Mouse (Mus musculus) ES-E14 (cell line): ENCODE results near the gene Rnf220.

ENCODE experiments used
- CHD2 ChIP-seq: IDR thresholded peaks from 2 replicates; pipeline ENCODE4 v1.6.1; 2014; ENCODE audit warnings: mild to moderate bottlenecking, low read depth, low read length, inconsistent platforms
- HCFC1 ChIP-seq: IDR thresholded peaks from 2 replicates; pipeline ENCODE4 v1.6.1; 2012; ENCODE audit warnings: low read length, inconsistent platforms, borderline replicate concordance; ENCODE audit not compliant: insufficient read depth
- MAFK ChIP-seq: IDR thresholded peaks from 2 replicates; pipeline ENCODE4 v1.6.1; 2014; ENCODE audit warnings: mild to moderate bottlenecking, low read depth, low read length, inconsistent platforms; ENCODE audit not compliant: insufficient read depth
- ZC3H11A ChIP-seq: IDR thresholded peaks from 2 replicates; pipeline ENCODE4 v1.6.1; 2012; ENCODE audit warnings: low read depth, mild to moderate bottlenecking, inconsistent platforms, low read length, borderline replicate concordance
- ZNF384 ChIP-seq: IDR thresholded peaks from 2 replicates; pipeline ENCODE4 v1.6.1; 2012; ENCODE audit warnings: low read depth, low read length, inconsistent platforms

- TF ChIP-seq ZC3H11A (no peak), CHD2 (no peak), MAFK (no peak), ZNF384 (no peak), HCFC1 (no peak)
These were observed 116.3 kb downstream of the Rnf220 start for GRCm38 (mm10) chr4:117380558-117380935.
